8 mouse cellular contexts compared by ENCODE assay signal in the genomic region with DNA sequence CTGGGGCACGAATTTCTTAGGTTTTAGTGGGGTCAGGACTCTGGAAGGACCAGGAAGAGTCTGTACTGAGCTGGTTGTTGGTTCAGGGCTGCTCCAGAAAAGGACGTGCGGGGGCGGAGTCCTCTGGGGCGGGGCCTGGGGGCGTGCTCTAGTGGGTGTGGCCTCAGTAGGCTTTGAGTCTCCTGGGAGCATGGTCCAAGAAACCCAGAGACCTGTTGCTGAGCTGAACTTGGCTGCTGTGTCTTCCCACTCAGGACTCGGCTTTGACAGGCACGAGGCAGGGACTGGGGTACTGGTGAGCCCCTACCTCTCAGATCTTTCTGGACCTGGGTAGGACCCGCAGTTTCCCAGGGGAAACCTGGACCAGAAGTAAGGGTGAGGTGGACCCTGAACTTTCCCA. TPM values are rescaled to one million over a fixed set of nuclear protein-coding genes. Genes with fewer than 3 reads are reported as not detected.
DNase-seq lines count a peak whose midpoint lies in the region; ATAC-seq and TF ChIP-seq lines count a peak whose summit lies in the region.

A gene (plus strand): TSS at position 176 of the 400 bp plus-strand sequence.

- no peak for TF ChIP-seq RAD21 in CH12.LX (IDR thresholded peaks at IDR 0.05; ENCODE audit: low read depth, low read length)

- no peak for DNase-seq in forebrain, embryonic 10.5 days (ENCODE audit: extremely low spot score, low spot score)
- peak; percentile 80 for DNase-seq in CH12.LX (ENCODE audit: extremely low read depth)
- no peak for DNase-seq in embryonic facial prominence, embryonic 11.5 days (ENCODE audit: low spot score)
- DNase-seq in spleen, adult 2 months (ENCODE audit: low read depth in 1 of 2, low spot score in 2 of 2): peak; percentile 35 to 62
- DNase-seq in right cerebral cortex, adult 18-20 months: no peak

- ATAC-seq in forebrain, embryonic 12.5 days (ENCODE audit: low FRiP score): no peak
- no peak for ATAC-seq in embryonic facial prominence, embryonic 11.5 days (replicated peaks; ENCODE audit: insufficient number of reproducible peaks, low FRiP score, low TSS enrichment, low read depth)
- ATAC-seq in intestine, embryonic 16.5 days: peak; percentile 96
- peak; percentile 77 for ATAC-seq in liver, embryonic 15.5 days (ENCODE audit: insufficient read depth)

- no peak within 1 kb of the TSS for H3K9ac ChIP-seq in forebrain, embryonic 12.5 days
- H3K9ac ChIP-seq in CH12.LX (ENCODE audit: insufficient read depth, low read depth): no peak within 1 kb of the TSS
- no peak within 1 kb of the TSS for H3K9ac ChIP-seq in embryonic facial prominence, embryonic 11.5 days (replicated peaks; ENCODE audit: low read length)
- no peak within 1 kb of the TSS for H3K9ac ChIP-seq in intestine, embryonic 16.5 days (ENCODE audit: low read depth, low read length)
- H3K9ac ChIP-seq in liver, embryonic 15.5 days: peak within 1 kb of the TSS; percentile 70

- in situ Hi-C loops in CH12.LX (cut with MboI; ENCODE audit: low pct_ligation_motif_present, low pct_unique_long_range_greater_than_20kb, low sequenced_read_pairs): loop anchor here (5.0 kb wide), 1 partner anchor 37 kb away; a partner anchor contains a TSS

- H3K36me3 ChIP-seq in forebrain, embryonic 10.5 days (replicated peaks): no peaks in the 10 kb centered on the region
- H3K36me3 ChIP-seq in forebrain, embryonic 12.5 days (replicated peaks): no peaks in the 10 kb centered on the region; the same call in 1 of the 2 replicates
- H3K36me3 ChIP-seq in CH12.LX (replicated peaks in 1 of 2; ENCODE audit: control insufficient read depth in 1 of 2, insufficient read depth in 1 of 2, low read length in 1 of 2): no peaks in the 10 kb centered on the region
- no peaks in the 10 kb centered on the region for H3K36me3 ChIP-seq in embryonic facial prominence, embryonic 11.5 days (replicated peaks; ENCODE audit: control insufficient read depth, insufficient read depth, low read depth, low read length)
- H3K36me3 ChIP-seq in intestine, embryonic 16.5 days (ENCODE audit: control insufficient read depth, insufficient read depth, low read length): no peaks in the 10 kb centered on the region
- H3K36me3 ChIP-seq in liver, embryonic 15.5 days (replicated peaks): peaks cover 22% of the 10 kb centered on the region
- H3K36me3 ChIP-seq in spleen, adult 2 months (ENCODE audit: control insufficient read depth, insufficient read depth, low read length): no peaks in the 10 kb centered on the region

- H3K4me3 ChIP-seq in forebrain, embryonic 10.5 days: no peak within 1 kb of the TSS; the same call in 1 of the 2 replicates
- H3K4me3 ChIP-seq in forebrain, embryonic 12.5 days (replicated peaks): no peak within 1 kb of the TSS
- H3K4me3 ChIP-seq in CH12.LX (replicated peaks in 1 of 3; ENCODE audit: low read depth in 2 of 3, low read length in 2 of 3, poor library complexity in 1 of 3): peak within 1 kb of the TSS; percentile 1 to 45 (median 29)
- no peak within 1 kb of the TSS for H3K4me3 ChIP-seq in embryonic facial prominence, embryonic 11.5 days (ENCODE audit: low read depth, low read length)
- H3K4me3 ChIP-seq in intestine, embryonic 16.5 days (ENCODE audit: low read length): peak within 1 kb of the TSS; percentile 1; the same call in 1 of the 2 replicates
- peak within 1 kb of the TSS; percentile 69 for H3K4me3 ChIP-seq in liver, embryonic 15.5 days (replicated peaks)
- H3K4me3 ChIP-seq in spleen, adult 2 months (ENCODE audit: extremely low read depth, insufficient read depth, insufficient read length): peak within 1 kb of the TSS; percentile 5; the same call in 1 of the 2 replicates

- H3K4me2 ChIP-seq in forebrain, embryonic 12.5 days: no peak within 1 kb of the TSS
- H3K4me2 ChIP-seq in CH12.LX (ENCODE audit: insufficient read depth, low read depth, poor library complexity, severe bottlenecking): peak within 1 kb of the TSS; percentile 70
- H3K4me2 ChIP-seq in embryonic facial prominence, embryonic 11.5 days (ENCODE audit: low read depth, low read length): 0 out of 2 replicates have a peak within 1 kb of the TSS, but pooled peaks have one; percentile 10
- H3K4me2 ChIP-seq in intestine, embryonic 16.5 days (ENCODE audit: low read depth, low read length): peak within 1 kb of the TSS; percentile 12; the same call in 1 of the 2 replicates
- peak within 1 kb of the TSS; percentile 89 for H3K4me2 ChIP-seq in liver, embryonic 15.5 days

- dilution Hi-C loops in CH12.LX (cut with MboI; ENCODE audit: extremely low pct_ligation_motif_present, extremely low pct_unique_long_range_greater_than_20kb, low sequenced_read_pairs): no loop called here

- peaks cover 17% of the 10 kb centered on the region for H3K4me1 ChIP-seq in forebrain, embryonic 10.5 days
- peaks cover 3% of the 10 kb centered on the region; the same call in 1 of the 2 replicates for H3K4me1 ChIP-seq in forebrain, embryonic 12.5 days
- peaks cover 2 to 26% of the 10 kb centered on the region in 2 experiments for H3K4me1 ChIP-seq in CH12.LX (ENCODE audit: control insufficient read depth in 1 of 2, insufficient read depth in 2 of 2)
- H3K4me1 ChIP-seq in embryonic facial prominence, embryonic 11.5 days (ENCODE audit: control insufficient read depth, insufficient read depth, low read length): no peaks in the 10 kb centered on the region
- H3K4me1 ChIP-seq in intestine, embryonic 16.5 days (ENCODE audit: control insufficient read depth, insufficient read depth, low read length): peaks cover 13% of the 10 kb centered on the region
- H3K4me1 ChIP-seq in liver, embryonic 15.5 days (replicated peaks): peaks cover 58% of the 10 kb centered on the region
- peaks cover 13% of the 10 kb centered on the region; the same call in 1 of the 2 replicates for H3K4me1 ChIP-seq in spleen, adult 2 months (ENCODE audit: control insufficient read depth, insufficient read depth, insufficient read length)

- H3K27ac ChIP-seq in forebrain, embryonic 10.5 days: 0 out of 2 replicates have a peak within 1 kb of the TSS, but pooled peaks have one; percentile 17
- H3K27ac ChIP-seq in forebrain, embryonic 12.5 days: no peak within 1 kb of the TSS
- no peak within 1 kb of the TSS for H3K27ac ChIP-seq in CH12.LX (ENCODE audit: insufficient read depth, low read depth)
- no peak within 1 kb of the TSS for H3K27ac ChIP-seq in embryonic facial prominence, embryonic 11.5 days (replicated peaks; ENCODE audit: low read depth, low read length)
- no peak within 1 kb of the TSS for H3K27ac ChIP-seq in intestine, embryonic 16.5 days (ENCODE audit: low read length)
- H3K27ac ChIP-seq in liver, embryonic 15.5 days (replicated peaks): peak within 1 kb of the TSS; percentile 88
- H3K27ac ChIP-seq in spleen, adult 2 months (ENCODE audit: insufficient read depth, low read length): no peak within 1 kb of the TSS

- 37% methylated on average over 9 of the region's 9 CpGs for WGBS in forebrain, embryonic 10.5 days
- WGBS in forebrain, embryonic 12.5 days: 41% methylated on average over 9 of the region's 9 CpGs
- 36% methylated on average over 9 of the region's 9 CpGs for WGBS in embryonic facial prominence, embryonic 11.5 days
- 22% methylated on average over 9 of the region's 9 CpGs for WGBS in intestine, embryonic 16.5 days
- 6% methylated on average over 9 of the region's 9 CpGs for WGBS in liver, embryonic 15.5 days (ENCODE audit: insufficient replicate concordance)
- WGBS in spleen, adult 2 months: 4% methylated on average over 9 of the region's 9 CpGs

- no peaks in the 10 kb centered on the region for H3K9me3 ChIP-seq in forebrain, embryonic 10.5 days
- no peaks in the 10 kb centered on the region for H3K9me3 ChIP-seq in forebrain, embryonic 12.5 days
- no peaks in the 10 kb centered on the region for H3K9me3 ChIP-seq in CH12.LX (replicated peaks; ENCODE audit: low read length)
- no peaks in the 10 kb centered on the region for H3K9me3 ChIP-seq in embryonic facial prominence, embryonic 11.5 days (replicated peaks; ENCODE audit: control insufficient read depth, low read length)
- H3K9me3 ChIP-seq in intestine, embryonic 16.5 days (ENCODE audit: control insufficient read depth, low read length): no peaks in the 10 kb centered on the region
- H3K9me3 ChIP-seq in liver, embryonic 15.5 days (replicated peaks): no peaks in the 10 kb centered on the region

- H3K27me3 ChIP-seq in forebrain, embryonic 10.5 days (ENCODE audit: poor library complexity, severe bottlenecking): peaks cover 22% of the 10 kb centered on the region
- peaks cover 16% of the 10 kb centered on the region for H3K27me3 ChIP-seq in forebrain, embryonic 12.5 days
- H3K27me3 ChIP-seq in CH12.LX (replicated peaks): peaks cover 10% of the 10 kb centered on the region
- H3K27me3 ChIP-seq in embryonic facial prominence, embryonic 11.5 days (ENCODE audit: control insufficient read depth, insufficient read depth, low read length): no peaks in the 10 kb centered on the region
- 0 out of 2 replicates have a peak, but pooled peaks cover 7% of the 10 kb centered on the region for H3K27me3 ChIP-seq in intestine, embryonic 16.5 days (replicated peaks; ENCODE audit: control insufficient read depth, insufficient read depth, low read length)
- peaks cover 9% of the 10 kb centered on the region; the same call in 1 of the 2 replicates for H3K27me3 ChIP-seq in liver, embryonic 15.5 days
- H3K27me3 ChIP-seq in spleen, adult 2 months (ENCODE audit: control insufficient read depth, insufficient read depth, low read length): no peaks in the 10 kb centered on the region

- peak; percentile 49 for TF ChIP-seq POLR2A in CH12.LX (IDR thresholded peaks at IDR 0.05; ENCODE audit: low read depth, low read length)
- no peak for TF ChIP-seq POLR2A in spleen, adult 2 months (IDR thresholded peaks at IDR 0.05; ENCODE audit: low read depth, low read length)

- TF ChIP-seq EP300 in CH12.LX (IDR thresholded peaks at IDR 0.05; ENCODE audit: low read length): no peak

- TF ChIP-seq CTCF in CH12.LX (conservative IDR thresholded peaks at IDR 0.05 in 1 of 2, IDR thresholded peaks at IDR 0.05 in 1 of 2; ENCODE audit: low read depth in 2 of 2, low read length in 2 of 2): no peak
- TF ChIP-seq CTCF in spleen, adult 2 months (IDR thresholded peaks at IDR 0.05; ENCODE audit: extremely low read depth, insufficient read depth, insufficient read length, insufficient replicate concordance): no peak

- no peaks in the 10 kb centered on the region for H3K79me2 ChIP-seq in CH12.LX (replicated peaks; ENCODE audit: control insufficient read depth, extremely low read depth, insufficient read depth, poor library complexity, severe bottlenecking)

RNA-seq across cellular contexts. Expression of the gene that starts here (rescaled TPM):
- 1.3 and 2.5 TPM in 2 replicates for polyA plus RNA-seq in forebrain, embryonic 10.5 days (2016; fragmentation: Nextera tagmentation; extraction: Ambion mirVana)
- 1.1 and 1.7 TPM in 2 replicates for polyA plus RNA-seq in forebrain, embryonic 12.5 days (2016; fragmentation: Nextera tagmentation; extraction: Ambion mirVana)
- total RNA-seq in CH12.LX (2012; rRNA removed) (1.3 and 2.2 TPM in 2 replicates), CH12.LX (2014; rRNA removed) (0.50 and 0.67 TPM in 2 replicates)
- polyA plus RNA-seq in CH12.LX (2012; ENCODE audit: insufficient read length, low read depth): 1.1 and 2.2 TPM in 2 replicates
- polyA plus RNA-seq in embryonic facial prominence, embryonic 11.5 days (2014; fragmentation: Nextera tagmentation; extraction: Ambion mirVana): 0.91 and 1.1 TPM in 2 replicates
- 1.1 and 1.3 TPM in 2 replicates for polyA plus RNA-seq in intestine, embryonic 16.5 days (2015; fragmentation: Nextera tagmentation; extraction: Ambion mirVana)
- 55.1 and 65.5 TPM in 2 replicates for polyA plus RNA-seq in liver, embryonic 15.5 days (2015; fragmentation: Nextera tagmentation; extraction: Ambion mirVana)
- polyA plus RNA-seq in spleen, adult 2 months (2012; rRNA removed): 12.2 and 12.9 TPM in 2 replicates

Comparison
In these comparisons a context has a peak if more than half of its experiments do, and no peak if none do; other contexts are left out.
1. H3K27ac ChIP-seq: peak in forebrain, embryonic 10.5 days (single experiment) and liver, embryonic 15.5 days (single experiment); none in forebrain, embryonic 12.5 days (single experiment), CH12.LX (single experiment), embryonic facial prominence, embryonic 11.5 days (single experiment), intestine, embryonic 16.5 days (single experiment) and spleen, adult 2 months (single experiment).
2. DNase-seq: peak in CH12.LX (single experiment) and spleen, adult 2 months (2 of 2); none in forebrain, embryonic 10.5 days (single experiment), embryonic facial prominence, embryonic 11.5 days (single experiment) and right cerebral cortex, adult 18-20 months (single experiment).
3. H3K4me3 ChIP-seq: peak in CH12.LX (3 of 3), intestine, embryonic 16.5 days (single experiment), liver, embryonic 15.5 days (single experiment) and spleen, adult 2 months (single experiment); none in forebrain, embryonic 10.5 days (single experiment), forebrain, embryonic 12.5 days (single experiment) and embryonic facial prominence, embryonic 11.5 days (single experiment).
4. ATAC-seq: peak in intestine, embryonic 16.5 days (single experiment) and liver, embryonic 15.5 days (single experiment); none in forebrain, embryonic 12.5 days (single experiment) and embryonic facial prominence, embryonic 11.5 days (single experiment).